Mouse (Mus musculus): Measurements from ENCODE around the gene Gm44805. TPM values are rescaled to one million over a fixed set of nuclear protein-coding genes. Genes with fewer than 3 reads are reported as not detected.

Gene Gm44805
- polyA plus RNA-seq, 1 experiment from 2014 or later: not detected

- H3K4me2 ChIP-seq: peak overlapping the region; percentile 72
- H3K27me3 ChIP-seq (ENCODE audit: control insufficient read depth, insufficient read depth, low read length): no peaks in the 10 kb centered on the region
- H3K27ac ChIP-seq (ENCODE audit: low read depth, low read length): peak overlapping the region; percentile 81
- H3K4me1 ChIP-seq (ENCODE audit: control insufficient read depth, insufficient read depth, low read length): peaks cover 13% of the 10 kb centered on the region
- H3K36me3 ChIP-seq (ENCODE audit: control insufficient read depth, insufficient read depth, low read length): peaks cover 26% of the 10 kb centered on the region
- peaks cover 3% of the 10 kb centered on the region for H3K9me3 ChIP-seq (replicated peaks; ENCODE audit: control insufficient read depth, low read length)
- 8% methylated on average over 18 of the region's 18 CpGs for WGBS (ENCODE audit: insufficient replicate concordance)
- H3K9ac ChIP-seq (ENCODE audit: low read depth, low read length): peak overlapping the region; percentile 69
- ATAC-seq (replicated peaks; ENCODE audit: insufficient number of reproducible peaks, low FRiP score, low TSS enrichment): no peak
- H3K4me3 ChIP-seq (ENCODE audit: low read depth, low read length): peak overlapping the region; percentile 41
Observed at GRCm38 (mm10) chr7:19716055-19716682, 34.9 kb upstream of the Gm44805 start.

GRCm38 (mm10) chr7:19715239-19716054 lies 34.2 kb upstream of the Gm44805 start, which contains the start of gene Tomm40:
Tomm40 (minus strand) TSS chr7:19715438.
- H3K9ac ChIP-seq (ENCODE audit: low read depth, low read length): peak within 1 kb of the TSS; percentile 93
- peak; percentile 99 for ATAC-seq (replicated peaks; ENCODE audit: insufficient number of reproducible peaks, low FRiP score, low TSS enrichment)
- H3K36me3 ChIP-seq (ENCODE audit: control insufficient read depth, insufficient read depth, low read length): peaks cover 26% of the 10 kb centered on the region
- H3K27ac ChIP-seq (ENCODE audit: low read depth, low read length): peak within 1 kb of the TSS; percentile 82
- H3K9me3 ChIP-seq (replicated peaks; ENCODE audit: control insufficient read depth, low read length): no peaks in the 10 kb centered on the region
- no peaks in the 10 kb centered on the region for H3K27me3 ChIP-seq (ENCODE audit: control insufficient read depth, insufficient read depth, low read length)
- under 1% methylated on average over 55 of the region's 59 CpGs for WGBS (ENCODE audit: insufficient replicate concordance)
- H3K4me1 ChIP-seq (ENCODE audit: control insufficient read depth, insufficient read depth, low read length): peaks cover 13% of the 10 kb centered on the region
- peak within 1 kb of the TSS; percentile 83 for H3K4me3 ChIP-seq (ENCODE audit: low read depth, low read length)
- peak within 1 kb of the TSS; percentile 91 for H3K4me2 ChIP-seq

- H3K27ac ChIP-seq (ENCODE audit: low read depth, low read length): peak overlapping the region; percentile 82
- no peaks in the 10 kb centered on the region for H3K9me3 ChIP-seq (replicated peaks; ENCODE audit: control insufficient read depth, low read length)
- H3K4me1 ChIP-seq (ENCODE audit: control insufficient read depth, insufficient read depth, low read length): peaks cover 13% of the 10 kb centered on the region
- H3K36me3 ChIP-seq (ENCODE audit: control insufficient read depth, insufficient read depth, low read length): peaks cover 23% of the 10 kb centered on the region
- H3K4me2 ChIP-seq: peak overlapping the region; percentile 91
- 0% methylated on average over 39 of the region's 39 CpGs for WGBS (ENCODE audit: insufficient replicate concordance)
- H3K27me3 ChIP-seq (ENCODE audit: control insufficient read depth, insufficient read depth, low read length): no peaks in the 10 kb centered on the region
- H3K9ac ChIP-seq (ENCODE audit: low read depth, low read length): peak overlapping the region; percentile 93
- peak overlapping the region; percentile 83 for H3K4me3 ChIP-seq (ENCODE audit: low read depth, low read length)
- no peak for ATAC-seq (replicated peaks; ENCODE audit: insufficient number of reproducible peaks, low FRiP score, low TSS enrichment)
Observed at GRCm38 (mm10) chr7:19714836-19715235, 33.6 kb upstream of the Gm44805 start.

GRCm38 (mm10) chr7:19713598-19713997 lies 32.4 kb upstream of the Gm44805 start:
- no peaks in the 10 kb centered on the region for H3K27me3 ChIP-seq (ENCODE audit: control insufficient read depth, insufficient read depth, low read length)
- whole genome bisulfite sequencing (ENCODE audit: insufficient replicate concordance): 82% methylated on average over 9 of the region's 9 CpGs
- H3K4me3 ChIP-seq (ENCODE audit: low read depth, low read length): no peak overlapping the region
- H3K27ac ChIP-seq (ENCODE audit: low read depth, low read length): no peak overlapping the region
- no peak for ATAC-seq (replicated peaks; ENCODE audit: insufficient number of reproducible peaks, low FRiP score, low TSS enrichment)
- H3K9me3 ChIP-seq (replicated peaks; ENCODE audit: control insufficient read depth, low read length): no peaks in the 10 kb centered on the region
- H3K36me3 ChIP-seq (ENCODE audit: control insufficient read depth, insufficient read depth, low read length): peaks cover 23% of the 10 kb centered on the region
- H3K4me2 ChIP-seq: no peak overlapping the region
- H3K4me1 ChIP-seq (ENCODE audit: control insufficient read depth, insufficient read depth, low read length): peaks cover 13% of the 10 kb centered on the region
- no peak overlapping the region for H3K9ac ChIP-seq (ENCODE audit: low read depth, low read length)

- Histone ChIP-seq H3K27ac (ENCODE audit: low read depth, low read length) (no peak overlapping the region), H3K9ac (ENCODE audit: low read depth, low read length) (no peak overlapping the region), H3K4me1 (ENCODE audit: control insufficient read depth, insufficient read depth, low read length) (peaks cover 13% of the 10 kb centered on the region), H3K36me3 (ENCODE audit: control insufficient read depth, insufficient read depth, low read length) (peaks cover 23% of the 10 kb centered on the region), H3K27me3 (ENCODE audit: control insufficient read depth, insufficient read depth, low read length) (no peaks in the 10 kb centered on the region), H3K4me2 (no peak overlapping the region), H3K9me3 (replicated peaks; ENCODE audit: control insufficient read depth, low read length) (no peaks in the 10 kb centered on the region), H3K4me3 (ENCODE audit: low read depth, low read length) (no peak overlapping the region)
- 50% methylated on average over 4 of the region's 4 CpGs for WGBS (ENCODE audit: insufficient replicate concordance)
- ATAC-seq (replicated peaks; ENCODE audit: insufficient number of reproducible peaks, low FRiP score, low TSS enrichment): no peak
Observed at GRCm38 (mm10) chr7:19713196-19713595, 32.0 kb upstream of the Gm44805 start.

- Histone ChIP-seq H3K36me3 (ENCODE audit: control insufficient read depth, insufficient read depth, low read length) (peaks cover 23% of the 10 kb centered on the region), H3K9ac (ENCODE audit: low read depth, low read length) (no peak overlapping the region), H3K4me2 (no peak overlapping the region), H3K27me3 (ENCODE audit: control insufficient read depth, insufficient read depth, low read length) (no peaks in the 10 kb centered on the region), H3K4me1 (ENCODE audit: control insufficient read depth, insufficient read depth, low read length) (peaks cover 13% of the 10 kb centered on the region), H3K27ac (ENCODE audit: low read depth, low read length) (no peak overlapping the region), H3K4me3 (ENCODE audit: low read depth, low read length) (no peak overlapping the region), H3K9me3 (replicated peaks; ENCODE audit: control insufficient read depth, low read length) (no peaks in the 10 kb centered on the region)
- ATAC-seq (replicated peaks; ENCODE audit: insufficient number of reproducible peaks, low FRiP score, low TSS enrichment): no peak
- WGBS (ENCODE audit: insufficient replicate concordance): 84% methylated on average over 4 of the region's 4 CpGs
Observed at GRCm38 (mm10) chr7:19712414-19712813, 31.2 kb upstream of the Gm44805 start.

GRCm38 (mm10) chr7:19710650-19711049 lies 29.4 kb upstream of the Gm44805 start:
- Histone ChIP-seq H3K4me2 (no peak overlapping the region), H3K9ac (ENCODE audit: low read depth, low read length) (no peak overlapping the region), H3K27me3 (ENCODE audit: control insufficient read depth, insufficient read depth, low read length) (no peaks in the 10 kb centered on the region), H3K36me3 (ENCODE audit: control insufficient read depth, insufficient read depth, low read length) (peaks cover 26% of the 10 kb centered on the region), H3K9me3 (replicated peaks; ENCODE audit: control insufficient read depth, low read length) (no peaks in the 10 kb centered on the region), H3K27ac (ENCODE audit: low read depth, low read length) (no peak overlapping the region), H3K4me3 (ENCODE audit: low read depth, low read length) (no peak overlapping the region), H3K4me1 (ENCODE audit: control insufficient read depth, insufficient read depth, low read length) (peaks cover 7% of the 10 kb centered on the region)
- WGBS (ENCODE audit: insufficient replicate concordance): 88% methylated on average over 10 of the region's 10 CpGs
- no peak for ATAC-seq (replicated peaks; ENCODE audit: insufficient number of reproducible peaks, low FRiP score, low TSS enrichment)

GRCm38 (mm10) chr7:19705271-19705670 lies 24.0 kb upstream of the Gm44805 start:
- Histone ChIP-seq H3K27ac (ENCODE audit: low read depth, low read length) (no peak overlapping the region), H3K4me2 (no peak overlapping the region), H3K4me1 (ENCODE audit: control insufficient read depth, insufficient read depth, low read length) (peaks cover 13% of the 10 kb centered on the region), H3K27me3 (ENCODE audit: control insufficient read depth, insufficient read depth, low read length) (no peaks in the 10 kb centered on the region), H3K36me3 (ENCODE audit: control insufficient read depth, insufficient read depth, low read length) (peaks cover 14% of the 10 kb centered on the region; the same call in 1 of the 2 replicates), H3K4me3 (ENCODE audit: low read depth, low read length) (no peak overlapping the region), H3K9me3 (replicated peaks; ENCODE audit: control insufficient read depth, low read length) (no peaks in the 10 kb centered on the region), H3K9ac (ENCODE audit: low read depth, low read length) (no peak overlapping the region)
- no peak for ATAC-seq (replicated peaks; ENCODE audit: insufficient number of reproducible peaks, low FRiP score, low TSS enrichment)
- WGBS (ENCODE audit: insufficient replicate concordance): 90% methylated on average over 7 of the region's 7 CpGs

All from heart, embryonic 11.5 days (tissue).